Mouse (Mus musculus): ENCODE measurements at regions not wholly inside any gene's neighbourhood (a gene's known extent, or its start where the extent isn't known, plus 50 kb on each side); places are given as distances from the start of the nearest gene placed in this dataset.
"Not testable (repeated sequence)": the region's sequence is repeated elsewhere in the genome, so short reads cannot be mapped to it uniquely, and the experiment has no call there.

DNA sequence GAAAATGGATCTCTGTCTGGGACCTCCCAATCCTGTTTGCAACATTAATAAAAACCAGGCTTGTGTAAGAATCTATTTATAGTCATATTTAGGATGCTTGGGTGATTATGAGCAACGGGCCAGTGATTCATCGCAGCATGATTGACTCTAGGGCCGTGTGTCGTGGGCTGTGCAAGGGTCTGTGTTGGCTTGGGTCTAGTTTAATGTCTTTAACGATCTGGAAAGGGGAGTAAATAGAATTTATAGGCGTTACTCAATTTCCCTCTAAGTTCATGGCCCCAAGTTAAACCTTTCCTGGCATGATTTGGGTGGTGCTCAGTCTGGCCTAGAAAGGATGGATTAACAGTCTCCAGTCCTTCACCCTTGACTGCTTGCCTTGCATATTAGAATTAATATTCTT is 149.9 kb upstream of the Fer start:
- peak; percentile 40 to 48 for DNase-seq

DNA sequence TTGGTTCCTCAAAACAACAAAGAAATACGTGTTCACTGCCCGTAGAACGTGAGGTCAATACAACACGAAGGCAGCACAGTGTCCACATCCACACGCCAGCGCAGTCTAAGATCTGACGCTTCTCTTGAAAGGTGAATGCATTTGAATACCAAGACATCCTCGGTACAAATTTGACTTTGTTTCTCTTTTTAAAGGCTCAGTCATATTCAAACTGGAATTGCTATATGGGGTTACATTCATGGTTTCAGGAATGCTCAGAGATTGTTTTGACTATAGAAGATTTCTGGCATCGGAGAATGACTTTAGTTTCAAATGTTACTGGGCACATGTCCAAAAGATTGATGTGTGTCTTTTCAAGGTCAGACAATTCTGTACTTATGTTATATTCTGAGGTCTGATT is 147.2 kb upstream of the Fer start:
- no peak for DNase-seq

DNA sequence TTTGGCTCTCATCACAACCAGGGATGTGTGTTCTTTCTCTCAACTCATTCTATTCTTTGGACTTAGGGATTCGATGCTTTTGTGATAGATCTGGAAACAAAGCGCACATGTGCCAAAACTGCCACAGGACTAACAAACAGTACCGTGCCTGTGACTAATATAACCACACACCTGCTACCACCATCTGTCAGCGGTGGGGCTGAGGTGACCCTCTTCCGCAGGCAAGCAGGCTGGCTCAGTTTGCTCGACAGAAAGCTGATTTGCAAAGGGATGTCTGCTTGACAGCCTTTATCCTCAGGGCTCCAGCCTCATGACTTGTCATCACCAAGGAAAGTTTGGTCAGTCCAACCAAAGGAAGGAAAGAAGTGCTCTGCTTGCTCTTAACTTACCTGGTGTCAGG is 146.7 kb upstream of the Fer start:
- peak; percentile 85 to 90 for DNase-seq

DNA sequence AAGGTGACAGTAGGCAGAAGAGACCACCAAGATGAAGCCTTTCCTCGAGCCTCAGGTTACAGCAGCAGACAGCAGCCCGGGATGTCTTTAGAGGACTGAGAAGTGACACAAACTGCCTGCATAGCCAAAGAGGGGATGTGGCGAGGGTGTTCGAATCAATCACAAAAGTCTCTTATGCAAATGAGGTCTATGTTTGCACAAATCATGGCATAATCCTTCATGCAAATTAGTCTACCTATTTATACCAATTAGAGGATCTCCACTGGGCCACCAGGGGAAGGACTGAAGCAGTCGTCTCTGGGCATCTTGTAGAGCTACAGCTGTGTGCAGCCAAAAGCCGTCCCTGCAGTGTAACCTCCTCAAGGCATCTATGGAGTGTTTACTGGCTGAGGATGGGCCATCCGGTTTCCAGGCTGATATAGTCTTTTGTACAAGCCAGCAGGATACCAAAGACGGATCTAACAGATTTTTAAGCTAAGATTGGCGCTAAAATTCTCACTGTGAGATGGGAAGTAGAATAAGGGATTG is 145.7 kb upstream of the Fer start:
- DNase-seq = peak; percentile 37 to 38

DNA sequence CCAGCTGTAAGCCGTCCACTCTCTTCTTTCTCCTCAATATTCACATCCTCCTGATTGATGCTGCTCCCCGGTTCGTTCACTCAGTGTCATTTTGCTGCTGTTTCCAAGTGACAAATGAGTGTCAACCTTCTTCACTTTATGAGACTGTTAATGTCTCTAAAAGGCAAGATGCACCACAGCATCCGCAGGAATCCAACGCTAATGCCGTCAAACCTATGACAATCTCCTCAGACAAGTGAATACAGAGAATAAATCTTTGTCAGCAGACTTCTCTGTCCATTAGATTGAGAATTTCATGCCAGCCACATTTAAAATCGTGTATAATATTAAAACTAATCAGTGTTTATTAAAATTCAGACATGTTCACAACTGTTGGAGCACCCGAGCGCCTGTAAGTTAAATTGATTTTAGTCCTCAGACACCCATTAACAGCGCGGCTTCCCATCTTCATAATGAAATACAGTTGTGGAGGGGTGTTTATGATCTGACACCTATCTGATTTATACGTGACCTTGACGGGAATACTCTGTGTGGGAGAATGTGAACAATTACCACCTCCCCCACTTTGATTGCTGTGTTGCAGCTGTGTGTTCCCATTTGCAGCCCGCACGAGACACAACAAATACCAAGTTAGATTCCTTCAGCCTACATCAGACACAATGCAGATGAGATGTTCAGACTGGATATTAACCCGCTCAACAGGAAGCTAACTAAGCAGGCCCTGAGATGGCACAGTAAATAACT is 143.7 kb upstream of the Fer start:
- DNase-seq = no peak

DNA sequence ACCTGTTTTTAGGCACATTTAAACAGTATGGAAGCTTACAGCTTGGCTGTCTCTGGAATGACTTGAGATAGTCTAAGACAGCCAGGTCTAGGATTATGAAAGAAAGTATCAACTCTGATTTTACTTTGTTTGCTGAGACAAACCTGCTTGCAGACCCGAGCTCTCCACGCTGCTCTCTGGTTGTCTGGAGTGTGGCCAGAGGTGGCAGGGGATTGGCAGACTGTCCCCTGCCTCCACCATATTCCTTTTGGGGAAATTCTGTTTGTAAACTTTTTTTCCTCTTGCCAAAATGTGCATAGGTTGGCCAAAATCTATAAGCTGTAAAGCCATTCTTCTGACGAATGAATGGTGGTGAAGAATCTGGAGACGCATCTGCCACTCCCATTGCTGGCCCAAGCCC is 143.1 kb upstream of the Fer start:
- peak in 1 of 2 experiments; percentile 45 for DNase-seq

DNA sequence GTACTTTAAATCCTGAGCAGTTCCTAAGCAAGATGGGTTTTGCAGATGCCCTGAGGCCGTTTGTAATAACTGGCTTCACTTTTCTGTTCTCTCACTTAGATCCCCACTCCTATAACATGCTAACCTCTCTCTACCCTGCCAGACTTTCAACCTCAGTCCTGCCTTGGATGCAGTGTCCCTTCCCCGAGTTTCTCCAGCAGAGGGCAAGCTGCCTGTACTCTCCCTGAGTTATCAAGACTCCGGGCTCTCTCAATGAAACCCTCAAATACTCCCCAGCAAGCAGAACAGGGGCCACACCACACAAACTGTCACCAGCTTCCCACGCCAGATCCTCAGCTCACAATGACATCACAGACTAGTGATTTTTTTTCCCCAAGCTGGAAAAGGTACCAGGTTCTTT is 142.0 kb upstream of the Fer start:
- DNase-seq = peak in 1 of 2 experiments; percentile 44

DNA sequence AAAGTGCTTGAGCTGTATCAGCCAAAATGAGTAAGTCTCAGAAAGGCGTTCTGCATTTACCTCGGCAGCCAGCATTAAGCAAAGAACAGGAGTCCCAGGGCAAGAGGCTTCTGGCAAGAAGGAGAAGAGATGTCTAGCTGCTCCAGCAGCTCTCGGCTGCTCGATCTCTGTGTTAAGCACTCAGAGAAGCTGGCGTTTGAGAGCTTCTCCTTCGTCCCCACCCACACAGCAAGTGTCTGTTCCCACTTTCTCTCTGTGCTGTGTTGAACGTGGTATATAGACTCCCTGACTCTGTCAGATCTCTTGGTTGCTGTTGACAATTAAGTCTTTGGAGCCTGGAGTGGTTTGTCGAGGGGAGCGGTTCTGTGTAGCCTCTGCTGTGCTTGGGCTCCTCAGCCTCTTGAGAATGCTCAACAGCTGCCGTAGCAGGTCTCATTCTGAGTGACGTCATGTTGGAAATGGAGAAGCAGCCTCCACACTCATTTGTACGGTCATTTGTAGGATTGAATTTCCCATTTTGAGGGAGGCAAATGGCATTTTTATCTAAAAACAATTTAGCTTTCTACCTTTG is 140.3 kb upstream of the Fer start:
- peak in 1 of 2 experiments; percentile 22 for DNase-seq

DNA sequence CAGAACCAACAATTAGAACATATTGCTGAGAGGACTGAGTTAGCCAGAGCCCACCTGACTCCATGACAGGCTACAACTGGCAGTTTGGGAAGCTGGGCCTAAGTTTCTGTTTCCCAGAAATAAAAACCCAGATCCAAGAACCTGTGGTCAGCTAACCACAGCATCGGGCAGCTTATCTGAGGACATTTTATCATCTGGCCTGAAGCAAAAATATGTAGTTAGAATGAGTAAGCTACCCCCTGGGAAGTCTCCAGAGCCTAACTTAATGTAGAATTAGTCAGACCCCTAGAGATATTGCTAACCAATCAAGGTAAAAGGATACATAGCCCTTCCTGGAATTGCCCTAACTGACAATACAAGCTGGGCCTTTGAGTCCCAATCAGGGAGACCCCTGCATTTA is 124.7 kb upstream of the Fer start:
- no peak for DNase-seq

DNA sequence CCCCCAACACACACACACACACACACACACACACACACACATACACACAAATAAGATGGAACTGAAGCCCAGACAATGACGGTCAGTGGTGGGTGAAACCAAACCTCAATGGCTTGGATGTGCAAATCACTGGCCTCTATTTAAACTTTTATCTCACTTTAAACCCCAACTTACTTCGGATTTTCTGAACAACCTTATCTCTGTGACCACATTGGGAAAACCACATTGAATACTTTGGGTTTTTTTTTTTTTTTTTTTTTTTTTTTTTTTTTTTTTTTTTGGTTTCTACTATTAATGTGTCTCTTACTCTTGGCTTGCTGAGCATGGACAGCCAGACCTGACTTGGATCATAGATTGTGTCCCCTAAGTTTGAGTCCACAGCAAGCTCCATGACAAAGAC is 123.2 kb upstream of the Fer start:
- DNase-seq = no peak

DNA sequence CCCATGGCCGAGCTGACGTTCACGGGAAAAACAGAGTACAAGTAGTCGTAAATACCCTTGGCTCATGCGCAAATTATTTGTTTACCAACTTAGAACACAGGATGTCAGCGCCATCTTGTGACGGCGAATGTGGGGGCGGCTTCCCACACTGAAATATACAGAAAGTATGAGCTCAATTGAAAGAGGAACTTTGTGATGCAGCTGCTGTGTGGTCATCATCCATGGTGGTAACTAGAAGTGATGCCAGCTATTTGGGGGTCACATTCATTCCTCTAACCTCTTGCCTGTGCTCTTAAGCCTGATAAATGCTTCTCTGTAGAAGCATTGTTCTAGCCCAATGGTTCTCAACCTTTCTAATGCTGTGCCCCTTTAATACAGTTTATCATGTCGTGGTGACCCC is 113.6 kb upstream of the Fer start:
- not testable (repeated sequence) for DNase-seq

DNA sequence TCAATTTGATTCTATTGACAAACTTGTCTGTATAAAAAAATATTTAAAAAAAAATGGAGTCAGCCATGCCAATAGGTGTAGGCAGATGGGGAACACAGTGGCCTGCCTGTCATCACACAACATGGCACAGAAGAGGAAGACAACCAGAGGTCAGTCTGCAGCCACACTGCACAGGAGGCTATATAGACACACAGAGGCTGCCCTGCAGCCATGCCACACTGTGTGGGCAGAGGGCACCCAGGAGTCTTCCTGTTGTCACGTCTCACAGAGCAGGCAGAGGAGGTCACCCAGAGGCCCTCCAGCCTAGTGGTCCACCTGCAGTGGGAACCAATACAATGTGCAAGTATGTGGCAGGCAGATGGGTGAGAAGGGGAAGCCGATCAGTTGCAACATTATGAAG is 108.5 kb upstream of the Fer start:
- DNase-seq = no peak

DNA sequence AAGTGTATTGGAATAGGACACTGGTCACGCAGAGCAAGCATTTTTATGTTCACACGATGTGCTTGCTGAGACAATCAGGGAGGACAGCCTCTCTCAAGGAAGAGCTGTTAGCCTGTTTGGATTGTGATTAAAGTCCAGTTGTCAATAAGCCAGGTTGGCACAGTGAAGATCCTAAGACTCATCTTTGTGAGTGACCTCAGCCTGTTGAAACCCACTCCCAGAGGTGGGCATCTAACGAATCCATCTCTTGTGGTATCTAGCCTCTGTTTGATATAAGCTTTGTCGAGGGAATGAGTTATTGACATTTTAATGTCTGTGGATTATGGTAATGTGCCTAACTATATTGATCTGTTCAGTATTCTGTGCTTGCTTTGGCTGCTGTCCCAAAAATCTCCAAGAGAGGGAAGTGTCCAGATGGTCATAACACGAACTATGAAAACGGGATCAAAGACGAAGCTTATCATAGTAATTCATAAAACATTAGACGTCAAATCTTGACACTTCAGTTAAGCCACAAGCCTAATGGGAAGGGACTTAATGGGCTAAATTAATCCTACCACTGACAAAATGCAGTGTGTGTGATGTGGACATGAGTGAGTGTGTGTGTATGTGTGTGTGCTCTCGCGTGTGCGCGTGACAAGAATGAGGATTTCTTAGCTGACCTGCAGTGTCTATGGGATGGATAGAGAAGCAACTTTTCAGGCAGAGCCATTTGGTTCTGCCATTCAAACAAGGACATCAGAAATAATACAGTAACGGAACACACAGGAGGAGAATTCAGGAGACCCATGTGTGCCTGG is 104.8 kb upstream of the Fer start:
- no peak for DNase-seq

DNA sequence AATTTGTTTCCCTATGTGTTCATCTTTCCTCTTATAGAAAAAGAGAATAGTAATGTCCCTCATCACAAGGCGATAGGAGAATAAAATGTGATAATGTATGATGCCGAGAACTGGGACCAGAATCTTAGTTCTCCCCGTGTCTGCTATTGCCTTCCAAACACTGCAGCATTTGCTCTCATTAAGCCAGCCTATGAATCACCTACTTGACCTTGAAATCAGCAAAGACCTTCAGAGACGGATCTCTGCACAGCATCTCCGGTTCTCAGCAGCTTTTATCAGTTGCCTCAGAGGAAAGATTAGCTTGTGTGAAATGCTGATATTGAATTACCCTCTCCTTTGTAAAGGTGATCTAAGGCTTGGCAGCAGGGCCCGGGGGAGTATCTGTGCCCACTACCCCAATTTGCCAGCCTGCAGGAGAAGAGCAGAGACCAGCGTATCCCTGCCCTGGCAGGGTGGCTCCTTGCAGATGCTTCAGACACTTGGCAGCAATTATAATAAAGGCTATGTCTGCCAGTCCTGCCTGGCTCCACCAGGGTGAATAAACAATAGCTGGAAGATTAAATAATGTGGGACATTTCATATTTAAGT is 104.0 kb upstream of the Fer start:
- peak; percentile 11 to 12 for DNase-seq

DNA sequence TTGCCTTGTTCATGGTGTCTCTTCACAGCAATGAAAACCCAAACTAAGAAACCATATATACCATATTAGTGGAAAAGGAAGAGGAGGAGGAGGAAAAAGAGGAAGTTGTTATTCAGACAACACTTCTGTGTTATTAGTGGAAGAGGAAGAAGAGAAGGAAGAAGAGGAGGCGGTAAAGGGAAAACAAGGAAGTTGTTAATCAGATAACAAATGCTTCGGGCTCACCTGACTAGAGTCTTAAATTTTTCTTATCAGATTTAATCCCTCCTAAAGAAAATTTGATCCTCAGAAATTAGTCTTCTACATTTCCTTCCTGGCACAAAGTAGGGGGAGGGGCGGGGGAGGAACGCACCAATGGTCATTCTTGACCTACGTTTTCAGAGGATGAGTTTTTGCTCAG is 101.8 kb upstream of the Fer start:
- DNase-seq = no peak

DNA sequence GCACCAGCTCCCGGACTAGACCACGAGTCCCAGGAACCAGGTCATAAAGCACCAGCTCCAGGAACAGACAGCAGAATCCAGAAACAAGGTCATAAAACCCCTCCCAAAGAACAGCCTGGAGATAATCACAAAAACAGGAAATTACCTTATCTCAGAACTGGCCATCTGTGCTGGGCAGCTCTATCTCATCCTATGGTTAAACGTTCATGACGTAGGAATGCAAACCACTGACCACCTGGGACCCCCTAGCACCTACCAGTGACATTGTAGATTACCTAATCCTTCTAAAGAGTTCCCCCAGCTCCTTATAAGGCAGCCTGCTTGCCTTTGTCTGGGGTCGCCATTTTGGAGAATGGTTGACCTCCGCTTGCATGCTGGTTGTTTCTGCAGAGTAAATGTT is 91.8 kb upstream of the Fer start:
- no peak for DNase-seq

DNA sequence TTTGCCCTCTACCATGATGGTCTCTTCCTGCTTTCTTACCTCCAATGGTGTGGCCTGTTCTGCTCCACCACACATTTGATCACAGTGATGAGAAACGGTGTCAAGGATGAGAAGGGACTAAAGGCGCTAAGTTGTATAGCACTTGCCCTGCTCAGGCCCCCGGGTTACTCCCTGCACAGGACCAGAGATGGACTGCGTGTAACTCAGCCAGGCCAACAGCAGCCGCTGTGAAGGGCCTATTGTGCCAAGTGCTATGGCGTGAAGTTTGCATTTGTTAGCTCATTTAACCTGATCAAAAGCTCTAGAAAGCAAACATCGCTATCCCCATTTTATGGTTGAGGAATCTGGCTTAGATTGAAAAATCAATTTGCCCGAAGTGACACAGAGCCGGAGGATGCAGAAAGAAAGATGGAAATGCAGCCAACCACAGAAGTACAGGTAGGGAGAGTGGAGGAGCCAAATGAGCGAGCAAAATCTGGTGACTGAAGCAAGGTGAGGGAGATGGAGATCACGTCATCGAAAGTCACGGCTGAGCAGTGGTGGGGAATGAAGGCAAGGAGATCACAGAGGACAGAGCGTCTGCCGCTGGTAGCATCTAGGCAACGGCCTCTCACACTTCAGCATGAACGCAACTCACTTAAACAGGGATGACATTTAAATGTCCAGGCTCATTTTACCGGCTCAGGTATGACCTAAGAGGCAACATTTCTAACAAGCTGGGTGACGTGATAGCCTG is 78.3 kb upstream of the Fer start:
- DNase-seq = no peak

DNA sequence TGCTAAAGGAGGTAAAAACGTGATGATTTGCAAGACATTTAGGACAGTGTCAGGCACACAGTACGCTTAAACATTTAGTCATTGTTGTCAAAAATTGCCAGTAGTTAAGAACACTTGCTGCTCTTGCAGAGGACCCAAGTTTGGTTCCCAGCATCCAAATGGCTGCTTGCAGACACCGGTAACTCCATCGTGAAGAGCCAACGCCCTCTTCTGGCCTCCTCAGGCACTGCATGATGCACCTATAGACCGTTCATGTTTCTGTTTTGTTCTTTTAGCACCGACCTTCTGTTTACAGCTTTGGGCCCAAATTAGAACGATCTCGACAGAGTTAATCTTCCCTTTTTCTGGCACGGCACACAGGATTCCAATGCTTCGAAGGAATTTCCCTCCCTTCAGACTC is 76.4 kb upstream of the Fer start:
- no peak for DNase-seq

DNA sequence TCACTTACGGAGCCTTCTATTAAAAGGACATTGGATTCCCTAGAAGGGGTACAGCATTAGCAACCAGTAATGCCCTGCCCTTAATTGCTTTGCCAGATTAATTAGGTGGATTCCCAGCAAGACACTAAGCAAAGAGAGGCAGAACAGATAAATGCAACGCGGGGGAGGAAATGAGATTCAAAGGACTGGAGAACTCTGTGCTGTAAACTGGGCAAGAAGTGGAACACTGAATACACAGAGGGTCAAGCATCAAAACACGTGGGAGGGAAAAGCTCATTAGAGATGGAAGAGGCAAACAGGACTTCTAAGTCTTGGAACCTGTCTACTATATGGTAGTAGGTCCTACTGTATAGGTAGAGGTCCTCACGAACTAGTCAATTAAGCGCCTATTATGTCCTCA is 68.5 kb upstream of the Fer start:
- no peak for DNase-seq

DNA sequence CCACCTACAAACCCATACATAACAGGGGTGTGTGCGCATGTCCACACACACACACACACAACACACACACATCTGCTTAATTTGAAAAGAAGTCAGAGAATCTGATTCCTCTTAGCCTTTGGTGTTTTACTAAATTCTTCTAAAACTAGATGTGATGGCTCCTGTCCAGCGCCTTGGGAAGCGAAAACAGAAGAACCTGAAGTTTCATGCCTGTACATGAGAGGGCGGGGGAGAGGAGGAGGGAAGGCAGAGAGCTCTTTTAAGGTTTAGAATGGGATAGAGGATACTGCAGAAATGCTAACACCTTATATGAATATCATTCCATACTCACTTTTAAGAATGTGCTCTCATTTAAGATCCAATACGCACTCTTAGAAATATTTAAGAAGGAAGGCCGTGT is 64.5 kb upstream of the Fer start:
- no peak for DNase-seq

DNA sequence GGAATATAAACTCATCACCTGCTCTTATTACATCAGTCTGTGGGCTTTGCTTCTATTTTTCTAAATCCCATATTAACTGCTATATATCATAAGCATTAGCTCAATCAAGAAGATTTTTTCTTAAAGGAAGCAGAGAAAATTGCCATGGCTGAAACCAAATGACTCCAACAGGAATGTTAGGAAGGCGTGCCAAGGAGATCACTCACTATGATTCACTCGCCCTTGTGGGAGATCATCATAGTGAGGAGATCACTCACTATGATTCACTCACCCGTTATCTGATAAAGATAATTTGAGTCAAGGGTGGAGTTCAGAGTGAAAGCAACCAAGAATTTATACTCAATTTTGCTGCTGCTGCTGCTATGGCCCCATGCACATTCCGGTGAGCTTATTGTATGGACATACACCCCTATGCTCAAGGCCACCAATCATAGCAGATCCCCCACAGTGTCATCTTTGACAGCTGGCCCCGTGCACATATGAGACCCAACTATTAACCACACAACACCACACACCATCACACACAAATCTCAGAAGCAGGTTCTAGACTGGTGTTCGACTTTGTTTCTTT is 63.8 kb upstream of the Fer start:
- no peak for DNase-seq

DNA sequence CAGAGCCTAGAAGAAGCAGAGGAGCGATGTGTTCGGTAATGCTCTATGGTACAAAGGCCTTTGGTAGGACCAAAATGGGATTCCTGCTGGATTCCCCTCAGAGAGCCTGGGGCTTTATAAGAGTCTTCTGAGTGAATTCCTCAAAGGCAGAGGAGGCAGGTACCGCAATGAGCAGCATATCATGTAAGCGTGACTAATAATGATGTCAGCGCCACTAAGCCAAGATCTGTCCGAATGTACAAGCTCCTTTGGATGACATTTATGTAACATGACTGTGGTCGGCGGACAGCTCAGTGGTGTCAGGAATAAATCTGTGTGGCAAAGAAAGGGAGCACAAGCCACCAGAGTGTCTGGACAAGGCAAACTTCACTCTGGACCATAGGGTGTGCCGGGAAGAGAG is 61.5 kb upstream of the Fer start:
- no peak for DNase-seq
